Mouse (Mus musculus): ENCODE measurements around the gene Ywhag. TPM values are rescaled to one million over a fixed set of nuclear protein-coding genes. Genes with fewer than 3 reads are reported as not detected.

The Ywhag gene
- total RNA-seq, 2 experiments from 2014 or later: 72.4 to 141 TPM

Other genes starting within 250 kb of the Ywhag start
- 18.1 and 20.9 TPM in 2 replicates for gene Tmem120a, start 190.2 kb downstream of the Ywhag start, total RNA-seq (2015)
- 15.1 and 19.1 TPM in 2 replicates for gene Tmem120a, start 190.2 kb downstream of the Ywhag start, total RNA-seq (2017)
- 0.25 TPM in 1 of 2 replicates, not detected in the other for gene Styxl1, start 156.2 kb downstream of the Ywhag start, total RNA-seq (2015)
- 0.18 TPM in 1 of 2 replicates, not detected in the other for gene Styxl1, start 156.2 kb downstream of the Ywhag start, total RNA-seq (2017)
- gene Mdh2, start 156.1 kb downstream of the Ywhag start, total RNA-seq (2015): 240 and 251 TPM in 2 replicates
- gene Mdh2, start 156.1 kb downstream of the Ywhag start, total RNA-seq (2017): 111 and 129 TPM in 2 replicates
- gene Srrm3, start 127.7 kb downstream of the Ywhag start, total RNA-seq (2015): not detected in 2 replicates
- not detected in 2 replicates for gene Srrm3, start 127.7 kb downstream of the Ywhag start, total RNA-seq (2017)
- not detected in 2 replicates for gene Hspb1, start 46.7 kb downstream of the Ywhag start, total RNA-seq (2015)
- gene Hspb1, start 46.7 kb downstream of the Ywhag start, total RNA-seq (2017): not detected in 2 replicates
- 17.1 and 19.9 TPM in 2 replicates for gene Ssc4d, start 39.9 kb upstream of the Ywhag start, total RNA-seq (2015)
- 6.0 and 7.4 TPM in 2 replicates for gene Ssc4d, start 39.9 kb upstream of the Ywhag start, total RNA-seq (2017)
- 0.20 TPM in 1 of 2 replicates, not detected in the other for gene Zp3, start 45.5 kb upstream of the Ywhag start, total RNA-seq (2015)
- not detected in 2 replicates for gene Zp3, start 45.5 kb upstream of the Ywhag start, total RNA-seq (2017)
- 26.3 and 30.3 TPM in 2 replicates for gene Dtx2, start 60.2 kb upstream of the Ywhag start, total RNA-seq (2015)
- 10.9 and 12.4 TPM in 2 replicates for gene Dtx2, start 60.2 kb upstream of the Ywhag start, total RNA-seq (2017)
- gene Upk3b, start 103.9 kb upstream of the Ywhag start, total RNA-seq (2015): not detected in 2 replicates
- not detected in 2 replicates for gene Upk3b, start 103.9 kb upstream of the Ywhag start, total RNA-seq (2017)
- not detected in 2 replicates for gene Upk3bl, start 119.9 kb upstream of the Ywhag start, total RNA-seq (2015)
- gene Upk3bl, start 119.9 kb upstream of the Ywhag start, total RNA-seq (2017): not detected in 2 replicates
- gene Rasa4, start 149.3 kb upstream of the Ywhag start, total RNA-seq (2015): 36.2 and 40.9 TPM in 2 replicates
- gene Rasa4, start 149.3 kb upstream of the Ywhag start, total RNA-seq (2017): 26.0 and 33.8 TPM in 2 replicates
- gene Polr2j, start 182.0 kb upstream of the Ywhag start, total RNA-seq (2015): 94.7 and 103 TPM in 2 replicates
- 105 and 117 TPM in 2 replicates for gene Polr2j, start 182.0 kb upstream of the Ywhag start, total RNA-seq (2017)
- gene Lrwd1, start 201.5 kb upstream of the Ywhag start, total RNA-seq (2015): 12.3 and 16.0 TPM in 2 replicates
- gene Lrwd1, start 201.5 kb upstream of the Ywhag start, total RNA-seq (2017): 40.9 and 58.5 TPM in 2 replicates
- 14.0 and 19.8 TPM in 2 replicates for gene Alkbh4, start 201.5 kb upstream of the Ywhag start, total RNA-seq (2015)
- gene Alkbh4, start 201.5 kb upstream of the Ywhag start, total RNA-seq (2017): 11.2 and 15.2 TPM in 2 replicates
- gene Orai2, start 236.1 kb upstream of the Ywhag start, total RNA-seq (2015): 26.1 and 26.5 TPM in 2 replicates
- gene Orai2, start 236.1 kb upstream of the Ywhag start, total RNA-seq (2017): 42.8 and 48.1 TPM in 2 replicates